Mouse (Mus musculus): ENCODE data around the gene Mpp1.
"Not testable (repeated sequence)": the region's sequence is repeated elsewhere in the genome, so short reads cannot be mapped to it uniquely, and the experiment has no call there.

Mpp1 gene

GRCm38 (mm10) chrX:75130467-75131160 lies at the start of gene Mpp1:
Gene Mpp1 (minus strand): TSS chrX:75131016.
- in situ Hi-C loops (cut with MboI; ENCODE audit: low pct_unique_long_range_greater_than_20kb in 1 of 2, low sequenced_read_pairs in 2 of 2, unreplicated experiment in 1 of 2): no loop called here

GRCm38 (mm10) chrX:75163670-75164069 lies 32.9 kb upstream of the Mpp1 start, which contains the start of gene Smim9:
Gene Smim9 (minus strand): TSS chrX:75163770.
- in situ Hi-C loops (cut with MboI; ENCODE audit: low pct_unique_long_range_greater_than_20kb in 1 of 2, low sequenced_read_pairs in 2 of 2, unreplicated experiment in 1 of 2): no loop called here

GRCm38 (mm10) chrX:75155576-75156243 lies 24.9 kb upstream of the Mpp1 start:
- in situ Hi-C loops (cut with MboI; ENCODE audit: low pct_unique_long_range_greater_than_20kb in 1 of 2, low sequenced_read_pairs in 2 of 2, unreplicated experiment in 1 of 2): no loop called here

GRCm38 (mm10) chrX:75152249-75152648 lies 21.4 kb upstream of the Mpp1 start:
- in situ Hi-C loops (cut with MboI; ENCODE audit: low pct_unique_long_range_greater_than_20kb in 1 of 2, low sequenced_read_pairs in 2 of 2, unreplicated experiment in 1 of 2): no loop called here

- in situ Hi-C loops (cut with MboI; ENCODE audit: low pct_unique_long_range_greater_than_20kb in 1 of 2, low sequenced_read_pairs in 2 of 2, unreplicated experiment in 1 of 2): no loop called here
These were observed 19.5 kb upstream of the Mpp1 start for GRCm38 (mm10) chrX:75150304-75150703.

GRCm38 (mm10) chrX:75148414-75148813 lies 17.6 kb upstream of the Mpp1 start:
- in situ Hi-C loops (cut with MboI; ENCODE audit: low pct_unique_long_range_greater_than_20kb in 1 of 2, low sequenced_read_pairs in 2 of 2, unreplicated experiment in 1 of 2): no loop called here

- in situ Hi-C loops (cut with MboI; ENCODE audit: low pct_unique_long_range_greater_than_20kb in 1 of 2, low sequenced_read_pairs in 2 of 2, unreplicated experiment in 1 of 2): not testable (repeated sequence)
These were observed 12.3 kb upstream of the Mpp1 start for GRCm38 (mm10) chrX:75143124-75143555.

- in situ Hi-C loops (cut with MboI; ENCODE audit: low pct_unique_long_range_greater_than_20kb in 1 of 2, low sequenced_read_pairs in 2 of 2, unreplicated experiment in 1 of 2): no loop called here
These were observed 7.4 kb upstream of the Mpp1 start for GRCm38 (mm10) chrX:75138182-75138581.

GRCm38 (mm10) chrX:75137729-75138128 lies 6.9 kb upstream of the Mpp1 start:
- in situ Hi-C loops (cut with MboI; ENCODE audit: low pct_unique_long_range_greater_than_20kb in 1 of 2, low sequenced_read_pairs in 2 of 2, unreplicated experiment in 1 of 2): no loop called here

GRCm38 (mm10) chrX:75136938-75137337 lies 6.1 kb upstream of the Mpp1 start:
- in situ Hi-C loops (cut with MboI; ENCODE audit: low pct_unique_long_range_greater_than_20kb in 1 of 2, low sequenced_read_pairs in 2 of 2, unreplicated experiment in 1 of 2): no loop called here

GRCm38 (mm10) chrX:75129474-75129873 lies 1.3 kb downstream of the Mpp1 start:
- in situ Hi-C loops (cut with MboI; ENCODE audit: low pct_unique_long_range_greater_than_20kb in 1 of 2, low sequenced_read_pairs in 2 of 2, unreplicated experiment in 1 of 2): no loop called here

GRCm38 (mm10) chrX:75128333-75128980 lies 2.4 kb downstream of the Mpp1 start:
- in situ Hi-C loops (cut with MboI; ENCODE audit: low pct_unique_long_range_greater_than_20kb in 1 of 2, low sequenced_read_pairs in 2 of 2, unreplicated experiment in 1 of 2): no loop called here

GRCm38 (mm10) chrX:75126893-75127292 lies 3.9 kb downstream of the Mpp1 start:
- in situ Hi-C loops (cut with MboI; ENCODE audit: low pct_unique_long_range_greater_than_20kb in 1 of 2, low sequenced_read_pairs in 2 of 2, unreplicated experiment in 1 of 2): no loop called here

GRCm38 (mm10) chrX:75125606-75126005 lies 5.2 kb downstream of the Mpp1 start:
- in situ Hi-C loops (cut with MboI; ENCODE audit: low pct_unique_long_range_greater_than_20kb in 1 of 2, low sequenced_read_pairs in 2 of 2, unreplicated experiment in 1 of 2): no loop called here

- in situ Hi-C loops (cut with MboI; ENCODE audit: low pct_unique_long_range_greater_than_20kb in 1 of 2, low sequenced_read_pairs in 2 of 2, unreplicated experiment in 1 of 2): no loop called here
These were observed 15.3 kb downstream of the Mpp1 start for GRCm38 (mm10) chrX:75115550-75115949.

GRCm38 (mm10) chrX:75102293-75102692 lies 28.5 kb downstream of the Mpp1 start:
- in situ Hi-C loops (cut with MboI; ENCODE audit: low pct_unique_long_range_greater_than_20kb in 1 of 2, low sequenced_read_pairs in 2 of 2, unreplicated experiment in 1 of 2): no loop called here

- in situ Hi-C loops (cut with MboI; ENCODE audit: low pct_unique_long_range_greater_than_20kb in 1 of 2, low sequenced_read_pairs in 2 of 2, unreplicated experiment in 1 of 2): no loop called here
These were observed 32.0 kb downstream of the Mpp1 start for GRCm38 (mm10) chrX:75098799-75099198.

GRCm38 (mm10) chrX:75096163-75096770 lies 34.5 kb downstream of the Mpp1 start:
- in situ Hi-C loops (cut with MboI; ENCODE audit: low pct_unique_long_range_greater_than_20kb in 1 of 2, low sequenced_read_pairs in 2 of 2, unreplicated experiment in 1 of 2): no loop called here
